Comparison of ENCODE assay signal across 13 mouse cellular contexts in genomic region chr10:22174190-22174487, GRCm38 (mm10). TPM values are rescaled to one million over a fixed set of nuclear protein-coding genes. Genes with fewer than 3 reads are reported as not detected.
"Had no signal": no experiment of that assay in that cellular context is flagged by ENCODE, and none has a peak within 500 bp of the region (broad histone marks: within the 10 kb centered on the region; RNA-seq: fewer than 3 reads in every experiment).

No protein-coding gene starts in this region.

RNA-seq across cellular contexts. Expression of gene H60b, which starts 15.8 kb away (rescaled TPM):
- total RNA-seq: left cerebral cortex, postnatal 25 days; megakaryocyte-erythroid progenitor cell, adult 5-6 weeks; midbrain, postnatal 0 days; monocyte, adult 5-6 weeks had no signal
- polyA plus RNA-seq: liver, adult 2 months; liver, embryonic 11.5 days; liver, embryonic 15.5 days; liver, embryonic 16.5 days; liver, postnatal 0 days; lung, adult 2 months had no signal

RNA-seq across cellular contexts. Expression of gene Raet1e, which starts 15.8 kb away (rescaled TPM):
- total RNA-seq: left cerebral cortex, adult 8-10 months; left cerebral cortex, postnatal 14 days; left cerebral cortex, postnatal 25 days; left cerebral cortex, postnatal 36 days; megakaryocyte-erythroid progenitor cell, adult 5-6 weeks; monocyte, adult 5-6 weeks had no signal
- polyA plus RNA-seq: midbrain, postnatal 0 days had no signal

RNA-seq across cellular contexts. Expression of gene E030030I06Rik, which starts 25.1 kb away (rescaled TPM):
- total RNA-seq: megakaryocyte-erythroid progenitor cell, adult 5-6 weeks; midbrain, postnatal 0 days had no signal
